Mouse (Mus musculus) spleen, adult 2 months (tissue): ENCODE measurements around the gene AI593442.

Source experiments
- CTCF ChIP-seq: fragments of 200-500 bp; IDR thresholded peaks from 2 replicates; pipeline ENCODE4 v1.5.1; 2011; ENCODE audit warnings: mild to moderate bottlenecking, inconsistent platforms; ENCODE audit not compliant: insufficient read depth, insufficient read length, insufficient replicate concordance; ENCODE audit errors: extremely low read depth
- POLR2A ChIP-seq: fragments of 200-500 bp; IDR thresholded peaks from 2 replicates; pipeline ENCODE4 v1.6.1; 2011; ENCODE audit warnings: low read depth, low read length, inconsistent platforms

DNA sequence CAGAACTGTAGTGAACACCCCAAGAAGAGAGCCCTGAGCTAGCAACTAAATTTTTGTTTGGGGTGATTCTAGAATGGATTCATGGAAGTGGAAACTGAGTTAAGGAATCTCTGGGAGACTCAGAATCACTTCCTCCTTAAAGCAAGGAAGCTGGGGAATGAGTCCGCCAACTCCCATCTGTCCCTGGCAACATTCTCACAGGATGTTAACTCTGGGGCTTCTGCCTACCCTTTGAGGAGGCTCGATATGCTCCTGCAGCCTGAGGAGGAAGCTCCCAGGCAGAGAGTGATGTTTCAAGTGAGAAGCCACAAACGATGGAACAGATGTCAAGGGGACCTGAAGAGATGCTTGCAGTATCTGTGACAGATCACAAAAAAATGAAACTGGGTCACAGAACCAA lies 18.2 kb downstream of the AI593442 start:
- TF ChIP-seq POLR2A: no peak
- TF ChIP-seq CTCF: no peak
